Mouse (Mus musculus) brain, embryonic 14.5 days (tissue): ENCODE results near the gene Ing4.

Source experiments
- CTCF ChIP-seq: fragments of 200-500 bp; IDR thresholded peaks from 2 replicates; pipeline ENCODE4 v1.5.1; 2012; ENCODE audit warnings: inconsistent platforms, mild to moderate bottlenecking, moderate library complexity, borderline replicate concordance; ENCODE audit not compliant: insufficient read depth, insufficient read length; ENCODE audit errors: extremely low read depth
- POLR2A ChIP-seq: fragments of 200-500 bp; IDR thresholded peaks from 2 replicates; pipeline ENCODE4 v1.6.1; 2012; ENCODE audit warnings: mild to moderate bottlenecking, inconsistent platforms, borderline replicate concordance; ENCODE audit not compliant: poor library complexity, insufficient read depth, insufficient read length, severe bottlenecking; ENCODE audit errors: extremely low read depth

DNA sequence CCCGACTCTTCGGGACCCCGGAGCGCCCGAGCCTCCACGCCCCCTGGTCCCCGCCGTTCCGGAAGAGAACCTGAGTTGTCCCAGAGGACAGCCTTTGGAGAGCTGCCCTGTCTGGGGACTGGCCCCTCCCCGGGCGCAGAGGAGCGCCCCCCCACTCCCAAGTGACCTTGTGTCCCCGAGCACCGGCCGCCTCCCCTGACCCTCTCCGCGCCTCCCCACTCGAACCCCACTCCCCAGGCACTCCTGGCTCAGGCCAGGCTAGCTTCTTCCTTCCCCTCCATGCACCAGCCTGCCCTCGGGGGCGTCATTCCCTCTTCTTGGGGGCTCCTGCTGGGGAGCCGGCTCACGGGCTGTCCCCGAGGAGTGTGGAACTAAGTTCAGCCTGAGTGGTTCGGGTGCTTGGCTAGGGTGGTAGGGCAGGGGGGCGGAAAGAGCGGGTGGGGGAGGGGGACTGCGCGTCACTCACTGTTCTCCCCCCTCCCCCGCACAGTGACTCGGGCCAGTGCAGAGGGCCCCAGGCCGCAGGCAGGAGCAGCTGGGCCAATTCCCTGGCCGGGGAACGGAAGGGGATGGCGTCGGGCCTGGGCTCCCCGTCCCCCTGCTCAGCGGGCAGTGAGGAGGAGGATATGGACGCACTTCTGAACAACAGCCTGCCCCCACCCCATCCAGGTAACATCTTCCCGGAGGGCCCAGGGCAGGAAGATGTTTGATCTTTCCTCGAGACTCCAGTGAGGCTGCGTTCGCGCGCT is 57.2 kb downstream of the Ing4 start:
- TF ChIP-seq POLR2A (no peak), CTCF (no peak)
